Mouse (Mus musculus) forebrain, embryonic 11.5 days (tissue): ENCODE measurements around the gene Gm20388. TPM values are rescaled to one million over a fixed set of nuclear protein-coding genes. Genes with fewer than 3 reads are reported as not detected.

Source experiments
- ATAC-seq: fragments of 200-750 bp; cut with Nextera tagmentation; replicated peaks from 2 replicates; pipeline ENCODE4 v1.8.0; 2017; ENCODE audit warnings: moderate TSS enrichment; ENCODE audit not compliant: low FRiP score
- DNase-seq: peaks from one replicate; pipeline ENCODE4 v3.0.0-alpha.2; 2017; ENCODE audit warnings: low spot score
- H3K27ac ChIP-seq: fragments of 300-500 bp; sonication (generic); 2 replicates; pipeline ENCODE4 v1.5.1; 2014; ENCODE audit warnings: low read depth, low read length
- H3K27me3 ChIP-seq: fragments of 300-500 bp; sonication (generic); 2 replicates; pipeline ENCODE4 v1.6.1; 2014; ENCODE audit warnings: mild to moderate bottlenecking, low read length, mixed read lengths; ENCODE audit not compliant: control insufficient read depth, insufficient read depth
- H3K36me3 ChIP-seq: fragments of 300-500 bp; sonication (generic); 2 replicates; pipeline ENCODE4 v1.6.1; 2014; ENCODE audit warnings: mild to moderate bottlenecking, low read length, moderate library complexity, mixed read lengths; ENCODE audit not compliant: control insufficient read depth, insufficient read depth
- H3K4me1 ChIP-seq: fragments of 300-500 bp; sonication (generic); replicated peaks from 2 replicates; pipeline ENCODE4 v1.6.1; 2014; ENCODE audit warnings: low read length, mixed read lengths; ENCODE audit not compliant: control insufficient read depth, insufficient read depth
- H3K4me2 ChIP-seq: fragments of 300-500 bp; sonication (generic); 2 replicates; pipeline ENCODE4 v1.6.1; 2014; ENCODE audit warnings: low read depth, mild to moderate bottlenecking, low read length, moderate library complexity, mixed read lengths; ENCODE audit not compliant: severe bottlenecking
- H3K4me3 ChIP-seq: fragments of 300-500 bp; sonication (generic); 2 replicates; pipeline ENCODE4 v1.5.1; 2014; ENCODE audit warnings: low read depth, low read length
- H3K9ac ChIP-seq: fragments of 300-500 bp; sonication (generic); 2 replicates; pipeline ENCODE4 v1.6.1; 2014; ENCODE audit warnings: low read length
- H3K9me3 ChIP-seq: fragments of 300-500 bp; sonication (generic); 2 replicates; pipeline ENCODE4 v1.6.1; 2016; ENCODE audit warnings: low read length, mixed read lengths; ENCODE audit not compliant: control insufficient read depth
- WGBS: fragments of 180-500 bp; shearing (Covaris S2); extraction: QIAGEN DNeasy Blood & Tissue Kit; methylation state at CpG from one replicate; pipeline ENCODE4 v1.1.7; 2014; 5-methylcytosine and 5-hydroxymethylcytosine counted together
- polyA plus RNA-seq: library from polyadenylated mRNA; unstranded; fragments of >200 nt; fragmentation: Nextera tagmentation; extraction: Ambion mirVana; gene quantifications from 2 replicates; pipeline ENCODE4 v1.2.1, GENCODE M21; 2014

Gene Gm20388
- polyA plus RNA-seq, 1 experiment from 2014 or later: not detected

GRCm38 (mm10) chr8:122924091-122924490 lies 3013.4 kb downstream of the Gm20388 start:
- H3K27me3 ChIP-seq: no peaks in the 10 kb centered on the region
- 81% methylated on average over 6 of the region's 6 CpGs for WGBS
- H3K9ac ChIP-seq: no peak overlapping the region
- no peak overlapping the region for H3K4me2 ChIP-seq
- H3K4me1 ChIP-seq: no peaks in the 10 kb centered on the region
- no peak overlapping the region for H3K4me3 ChIP-seq
- no peak overlapping the region for H3K27ac ChIP-seq
- H3K9me3 ChIP-seq: no peaks in the 10 kb centered on the region
- DNase-seq: no peak
- no peak for ATAC-seq
- no peaks in the 10 kb centered on the region for H3K36me3 ChIP-seq

GRCm38 (mm10) chr8:122925939-122926722 lies 3015.5 kb downstream of the Gm20388 start:
- Histone ChIP-seq H3K4me1 (no peaks in the 10 kb centered on the region), H3K27me3 (no peaks in the 10 kb centered on the region), H3K9ac (no peak overlapping the region), H3K36me3 (no peaks in the 10 kb centered on the region), H3K4me3 (no peak overlapping the region), H3K9me3 (no peaks in the 10 kb centered on the region), H3K27ac (no peak overlapping the region), H3K4me2 (no peak overlapping the region)
- DNase-seq (no peak), ATAC-seq (no peak)
- whole genome bisulfite sequencing: 92% methylated on average over 8 of the region's 8 CpGs

DNA sequence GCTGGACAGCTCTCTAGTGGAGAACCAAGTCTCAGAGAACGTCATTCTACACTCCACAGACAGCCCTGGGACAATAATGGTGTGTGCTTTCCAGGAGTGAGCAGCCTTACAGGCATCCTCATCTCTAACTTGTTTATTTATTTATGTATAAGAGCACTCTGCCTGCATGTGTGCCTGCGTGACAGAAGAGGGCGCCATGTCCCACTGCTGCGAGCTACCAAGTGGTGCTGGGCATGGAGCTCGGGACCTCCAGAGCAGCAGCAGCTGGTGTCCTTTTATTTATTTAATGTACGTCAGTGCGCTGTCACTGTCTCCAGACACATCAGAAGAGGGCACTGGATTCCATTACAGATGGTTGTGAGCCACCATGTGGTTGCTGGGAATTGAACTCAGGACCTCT lies 3016.1 kb downstream of the Gm20388 start:
- no peak overlapping the region for H3K4me3 ChIP-seq
- no peak overlapping the region for H3K27ac ChIP-seq
- H3K9ac ChIP-seq: no peak overlapping the region
- DNase-seq: no peak
- H3K27me3 ChIP-seq: no peaks in the 10 kb centered on the region
- WGBS: 88% methylated on average over 7 of the region's 7 CpGs
- H3K4me1 ChIP-seq: no peaks in the 10 kb centered on the region
- H3K4me2 ChIP-seq: no peak overlapping the region
- no peak for ATAC-seq
- no peaks in the 10 kb centered on the region for H3K9me3 ChIP-seq
- H3K36me3 ChIP-seq: no peaks in the 10 kb centered on the region

- H3K9me3 ChIP-seq: no peaks in the 10 kb centered on the region
- no peak for DNase-seq
- no peaks in the 10 kb centered on the region for H3K4me1 ChIP-seq
- H3K9ac ChIP-seq: no peak overlapping the region
- H3K27ac ChIP-seq: no peak overlapping the region
- no peak for ATAC-seq
- H3K36me3 ChIP-seq: no peaks in the 10 kb centered on the region
- H3K4me2 ChIP-seq: no peak overlapping the region
- H3K4me3 ChIP-seq: no peak overlapping the region
- 90% methylated on average over 3 of the region's 3 CpGs for WGBS
- H3K27me3 ChIP-seq: no peaks in the 10 kb centered on the region
Measured at GRCm38 (mm10) chr8:122927841-122928240, 3017.2 kb downstream of the Gm20388 start.

- Histone ChIP-seq H3K27me3 (no peaks in the 10 kb centered on the region), H3K9me3 (no peaks in the 10 kb centered on the region), H3K27ac (no peak overlapping the region), H3K36me3 (no peaks in the 10 kb centered on the region), H3K4me1 (no peaks in the 10 kb centered on the region), H3K4me2 (no peak overlapping the region), H3K9ac (no peak overlapping the region), H3K4me3 (no peak overlapping the region)
- ATAC-seq: no peak
- DNase-seq: no peak
- 93% methylated on average over 7 of the region's 7 CpGs for WGBS
Measured at GRCm38 (mm10) chr8:122928631-122929224, 3018.1 kb downstream of the Gm20388 start.

DNA sequence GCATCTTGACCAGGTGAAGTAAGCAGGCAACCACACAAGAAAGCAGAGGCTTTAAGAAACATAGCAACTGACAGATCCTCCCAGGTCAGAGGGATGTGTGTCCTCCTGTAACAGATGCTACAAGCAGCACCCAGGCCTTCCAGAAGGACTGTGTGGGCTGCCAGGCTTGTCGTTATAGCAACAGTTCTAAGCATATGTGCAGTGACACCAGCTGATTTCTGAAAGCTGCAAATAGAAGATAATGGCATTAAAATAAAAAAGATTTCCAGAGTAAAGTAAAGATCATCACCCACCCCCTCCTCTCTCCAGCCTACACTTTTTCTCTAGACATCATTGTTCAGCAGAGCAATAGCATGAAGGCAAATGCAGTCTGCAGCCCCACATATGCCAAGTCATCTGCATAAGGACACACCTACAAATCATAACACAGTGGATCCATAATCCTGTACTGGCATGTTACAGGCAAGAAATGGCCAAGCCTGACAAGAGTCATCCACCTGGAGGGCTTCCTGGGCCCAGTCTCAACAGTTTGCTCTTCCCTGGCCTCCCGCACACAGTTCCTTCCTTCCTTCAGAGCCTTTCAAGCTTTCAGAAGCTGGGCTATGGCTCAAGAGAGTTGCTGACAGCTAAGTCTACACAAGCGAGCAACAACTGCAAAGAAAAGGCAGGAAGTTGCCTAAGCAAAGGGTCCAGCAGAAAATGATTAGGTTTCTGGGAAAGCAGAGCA lies 3021.4 kb downstream of the Gm20388 start:
- Histone ChIP-seq H3K36me3 (no peaks in the 10 kb centered on the region), H3K9me3 (no peaks in the 10 kb centered on the region), H3K27ac (no peak overlapping the region), H3K4me1 (no peaks in the 10 kb centered on the region), H3K27me3 (no peaks in the 10 kb centered on the region), H3K4me2 (no peak overlapping the region), H3K4me3 (no peak overlapping the region), H3K9ac (no peak overlapping the region)
- DNase-seq: no peak
- no peak for ATAC-seq
- WGBS: 83% methylated on average over 3 of the region's 3 CpGs

DNA sequence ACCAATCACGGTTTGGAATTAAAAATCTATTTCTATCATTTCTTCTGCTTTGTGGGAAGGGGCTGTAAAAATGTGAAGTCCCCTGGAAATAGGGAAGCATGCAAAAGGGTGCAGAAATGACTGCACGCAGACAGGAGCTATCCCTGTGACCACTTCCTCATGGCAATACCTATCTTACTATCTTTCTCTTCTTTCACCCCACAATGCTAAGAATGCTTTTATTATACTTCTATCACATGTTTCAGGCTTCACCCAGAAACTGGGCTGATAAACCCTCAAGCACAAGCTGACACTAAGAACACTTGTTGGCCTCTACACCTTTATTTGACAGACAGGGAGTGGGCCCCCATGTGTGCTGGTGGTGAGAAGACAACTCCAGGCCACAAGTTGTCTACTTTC lies 3021.9 kb downstream of the Gm20388 start:
- Histone ChIP-seq H3K9me3 (no peaks in the 10 kb centered on the region), H3K4me1 (no peaks in the 10 kb centered on the region), H3K27ac (no peak overlapping the region), H3K9ac (no peak overlapping the region), H3K27me3 (no peaks in the 10 kb centered on the region), H3K36me3 (no peaks in the 10 kb centered on the region), H3K4me2 (no peak overlapping the region), H3K4me3 (no peak overlapping the region)
- no peak for DNase-seq
- no peak for ATAC-seq
- WGBS: 91% methylated on average over 2 of the region's 2 CpGs

DNA sequence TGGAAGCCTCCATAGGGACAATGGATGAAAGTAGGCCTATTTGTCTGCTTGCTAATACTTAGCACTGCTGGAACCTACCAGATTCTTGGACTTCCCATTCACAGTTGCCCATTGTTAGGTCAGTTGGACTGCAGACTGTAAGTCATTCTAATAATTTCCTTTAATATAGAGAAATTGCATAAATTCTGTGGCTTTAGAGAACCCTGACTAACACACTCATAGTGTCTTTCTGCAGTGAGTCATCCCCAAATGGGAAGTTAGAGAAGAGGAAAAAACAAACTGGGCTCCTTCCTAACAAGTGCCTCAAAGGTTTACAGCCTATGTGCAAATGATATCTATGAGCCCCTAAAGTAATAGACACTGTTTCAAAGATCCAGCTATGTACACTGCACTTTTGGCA lies 3023.3 kb downstream of the Gm20388 start:
- no peak overlapping the region for H3K4me3 ChIP-seq
- H3K27me3 ChIP-seq: no peaks in the 10 kb centered on the region
- H3K4me1 ChIP-seq: no peaks in the 10 kb centered on the region; the same call in 1 of the 2 replicates
- DNase-seq: no peak
- H3K4me2 ChIP-seq: no peak overlapping the region
- H3K9ac ChIP-seq: no peak overlapping the region
- H3K27ac ChIP-seq: no peak overlapping the region
- no peaks in the 10 kb centered on the region for H3K9me3 ChIP-seq
- no peak for ATAC-seq
- no peaks in the 10 kb centered on the region for H3K36me3 ChIP-seq
